Mouse (Mus musculus) lung, adult 2 months (tissue): ENCODE results near the gene Prdm1.

Experiments used
- CTCF ChIP-seq: fragments of 200-500 bp; IDR thresholded peaks from 2 replicates; pipeline ENCODE4 v1.5.1; 2011; ENCODE audit warnings: mild to moderate bottlenecking, low read length, control low read depth; ENCODE audit not compliant: insufficient read depth
- POLR2A ChIP-seq: fragments of 200-500 bp; IDR thresholded peaks from 2 replicates; pipeline ENCODE4 v1.6.1; 2011; ENCODE audit warnings: low read depth, mild to moderate bottlenecking, control low read depth, low read length, borderline replicate concordance; ENCODE audit errors: extremely low read depth

GRCm38 (mm10) chr10:44513108-44513507 is 15.2 kb downstream of the Prdm1 start:
- TF ChIP-seq CTCF = no peak
- no peak for TF ChIP-seq POLR2A
